Mouse (Mus musculus): ENCODE measurements around the gene Qpct. TPM values are rescaled to one million over a fixed set of nuclear protein-coding genes. Genes with fewer than 3 reads are reported as not detected.

Qpct gene
- total and polyA plus RNA-seq, 3 experiments, result not detected

GRCm38 (mm10) chr17:79095624-79096023, 43.9 kb downstream of the Qpct start:
- DNase-seq (ENCODE audit: low read depth, low spot score), result peak; percentile 30
- Histone ChIP-seq H3K9me3 (replicated peaks; ENCODE audit: insufficient read depth, low read length) (no peaks in the 10 kb centered on the region), H3K4me1 (ENCODE audit: control insufficient read depth in 1 of 2, insufficient read depth in 2 of 2, low read length in 2 of 2) (no peaks in the 10 kb centered on the region), H3K79me2 (ENCODE audit: control insufficient read depth, insufficient read depth, low read length, poor library complexity) (no peaks in the 10 kb centered on the region), H3K9ac (ENCODE audit: control insufficient read depth, low read depth, low read length, poor library complexity, severe bottlenecking) (no peak overlapping the region), H3K36me3 (ENCODE audit: control insufficient read depth in 1 of 2, insufficient read depth in 2 of 2, low read length in 2 of 2) (no peaks in the 10 kb centered on the region), H3K4me3 (ENCODE audit: control insufficient read depth in 1 of 2, insufficient read depth in 1 of 2, low read depth in 2 of 2, low read length in 2 of 2) (0 out of 4 replicates have a peak overlapping the region, but pooled peaks of 1 of the 2 experiments have one; percentile 29), H3K27ac (ENCODE audit: control insufficient read depth, low read depth, low read length) (no peak overlapping the region), H3K27me3 (ENCODE audit: control insufficient read depth in 1 of 2, insufficient read depth in 2 of 2, low read length in 2 of 2) (no peaks in the 10 kb centered on the region)
- TF ChIP-seq KAT2A (conservative IDR thresholded peaks at IDR 0.05; ENCODE audit: low read depth, low read length) (no peak), POLR2AphosphoS2 (IDR thresholded peaks at IDR 0.05; ENCODE audit: low read length) (no peak)

GRCm38 (mm10) chr17:79099866-79100265, 48.2 kb downstream of the Qpct start:
- no peak overlapping the region for H3K9ac ChIP-seq (ENCODE audit: control insufficient read depth, low read depth, low read length, poor library complexity, severe bottlenecking)
- H3K9me3 ChIP-seq (replicated peaks; ENCODE audit: insufficient read depth, low read length), result no peaks in the 10 kb centered on the region
- no peaks in the 10 kb centered on the region for H3K36me3 ChIP-seq (ENCODE audit: control insufficient read depth in 1 of 2, insufficient read depth in 2 of 2, low read length in 2 of 2)
- H3K27ac ChIP-seq (ENCODE audit: control insufficient read depth, low read depth, low read length), result no peak overlapping the region
- no peaks in the 10 kb centered on the region for H3K27me3 ChIP-seq (ENCODE audit: control insufficient read depth in 1 of 2, insufficient read depth in 2 of 2, low read length in 2 of 2)
- H3K4me1 ChIP-seq (ENCODE audit: control insufficient read depth in 1 of 2, insufficient read depth in 2 of 2, low read length in 2 of 2), result no peaks in the 10 kb centered on the region
- TF ChIP-seq MEF2A (IDR thresholded peaks at IDR 0.05; ENCODE audit: extremely low read depth, insufficient replicate concordance, low read depth, low read length, poor library complexity, severe bottlenecking) (no peak), CHD2 (IDR thresholded peaks at IDR 0.05; ENCODE audit: low read length) (no peak), NRF1 (IDR thresholded peaks at IDR 0.05; ENCODE audit: insufficient read depth, low read depth, low read length, poor library complexity, severe bottlenecking) (no peak), MXI1 (IDR thresholded peaks at IDR 0.05; ENCODE audit: low read depth, low read length) (no peak), ZKSCAN1 (IDR thresholded peaks at IDR 0.05; ENCODE audit: low read depth, low read length) (no peak), POLR2AphosphoS2 (IDR thresholded peaks at IDR 0.05; ENCODE audit: low read length) (no peak), EP300 (IDR thresholded peaks at IDR 0.05; ENCODE audit: low read depth in 1 of 2, low read length in 2 of 2) (no peak), MYC (IDR thresholded peaks at IDR 0.05; ENCODE audit: low read depth, low read length) (no peak), MAFK (IDR thresholded peaks at IDR 0.05; ENCODE audit: borderline replicate concordance, low read depth, low read length) (no peak), CHD1 (IDR thresholded peaks at IDR 0.05; ENCODE audit: low read depth, low read length) (no peak), ZC3H11A (IDR thresholded peaks at IDR 0.05; ENCODE audit: low read depth, low read length) (no peak), CTCF (IDR thresholded peaks at IDR 0.05 in 2 of 3, conservative IDR thresholded peaks at IDR 0.05 in 1 of 3; ENCODE audit: control insufficient read depth in 1 of 3, insufficient read depth in 1 of 3, low read depth in 2 of 3, low read length in 3 of 3, poor library complexity in 1 of 3, severe bottlenecking in 1 of 3) (no peak)
- no peak overlapping the region for H3K4me3 ChIP-seq (ENCODE audit: control insufficient read depth in 1 of 2, insufficient read depth in 1 of 2, low read depth in 2 of 2, low read length in 2 of 2)
- H3K79me2 ChIP-seq (ENCODE audit: control insufficient read depth, insufficient read depth, low read length, poor library complexity), result no peaks in the 10 kb centered on the region
- no peak for DNase-seq (ENCODE audit: low read depth, low spot score)

- H3K4me1 ChIP-seq (ENCODE audit: control insufficient read depth in 1 of 2, insufficient read depth in 2 of 2, low read length in 2 of 2), result no peaks in the 10 kb centered on the region
- H3K4me3 ChIP-seq (ENCODE audit: control insufficient read depth in 1 of 2, insufficient read depth in 1 of 2, low read depth in 2 of 2, low read length in 2 of 2), result no peak overlapping the region
- no peak for TF ChIP-seq ZC3H11A (IDR thresholded peaks at IDR 0.05; ENCODE audit: low read depth, low read length)
- TF ChIP-seq USF1 (IDR thresholded peaks at IDR 0.05; ENCODE audit: low read depth, low read length), result no peak
- no peak for TF ChIP-seq MEF2A (IDR thresholded peaks at IDR 0.05; ENCODE audit: extremely low read depth, insufficient replicate concordance, low read depth, low read length, poor library complexity, severe bottlenecking)
- no peak for TF ChIP-seq EP300 (IDR thresholded peaks at IDR 0.05; ENCODE audit: low read depth in 1 of 2, low read length in 2 of 2)
- TF ChIP-seq POLR2AphosphoS2 (IDR thresholded peaks at IDR 0.05; ENCODE audit: low read length), result no peak
- TF ChIP-seq TCF12 (IDR thresholded peaks at IDR 0.05; ENCODE audit: low read depth, low read length), result no peak
- TF ChIP-seq TAL1 (IDR thresholded peaks at IDR 0.05; ENCODE audit: low read length), result no peak
- TF ChIP-seq TBP (IDR thresholded peaks at IDR 0.05; ENCODE audit: low read depth, low read length), result no peak
- no peak for TF ChIP-seq E2F4 (IDR thresholded peaks at IDR 0.05; ENCODE audit: borderline replicate concordance, low read depth, low read length)
- TF ChIP-seq ETS1 (IDR thresholded peaks at IDR 0.05; ENCODE audit: low read depth, low read length), result no peak
- TF ChIP-seq ZNF384 (IDR thresholded peaks at IDR 0.05; ENCODE audit: low read depth, low read length), result no peak
- TF ChIP-seq KAT2A (conservative IDR thresholded peaks at IDR 0.05; ENCODE audit: low read depth, low read length), result no peak
- TF ChIP-seq GABPA (IDR thresholded peaks at IDR 0.05; ENCODE audit: low read depth, low read length), result no peak
- TF ChIP-seq RCOR1 (IDR thresholded peaks at IDR 0.05; ENCODE audit: low read depth, low read length), result no peak
- TF ChIP-seq ELF1 (IDR thresholded peaks at IDR 0.05; ENCODE audit: low read depth, low read length), result no peak
- no peak for TF ChIP-seq CHD2 (IDR thresholded peaks at IDR 0.05; ENCODE audit: low read length)
- no peak for TF ChIP-seq BHLHE40 (IDR thresholded peaks at IDR 0.05; ENCODE audit: borderline replicate concordance, low read depth, low read length)
- no peak for TF ChIP-seq CHD1 (IDR thresholded peaks at IDR 0.05; ENCODE audit: low read depth, low read length)
- no peak for TF ChIP-seq CTCF (IDR thresholded peaks at IDR 0.05 in 2 of 3, conservative IDR thresholded peaks at IDR 0.05 in 1 of 3; ENCODE audit: control insufficient read depth in 1 of 3, insufficient read depth in 1 of 3, low read depth in 2 of 3, low read length in 3 of 3, poor library complexity in 1 of 3, severe bottlenecking in 1 of 3)
These were observed 56.5 kb downstream of the Qpct start for GRCm38 (mm10) chr17:79108238-79108637.

More at GRCm38 (mm10) chr17:79108238-79108637, 56.5 kb downstream of the Qpct start:
- Histone ChIP-seq H3K9me3 (replicated peaks; ENCODE audit: insufficient read depth, low read length) (no peaks in the 10 kb centered on the region), H3K79me2 (ENCODE audit: control insufficient read depth, insufficient read depth, low read length, poor library complexity) (no peaks in the 10 kb centered on the region), H3K36me3 (ENCODE audit: control insufficient read depth in 1 of 2, insufficient read depth in 2 of 2, low read length in 2 of 2) (no peaks in the 10 kb centered on the region), H3K27ac (ENCODE audit: control insufficient read depth, low read depth, low read length) (no peak overlapping the region), H3K27me3 (ENCODE audit: control insufficient read depth in 1 of 2, insufficient read depth in 2 of 2, low read length in 2 of 2) (no peaks in the 10 kb centered on the region; a peak in 1 of 4 replicates), H3K9ac (ENCODE audit: control insufficient read depth, low read depth, low read length, poor library complexity, severe bottlenecking) (no peak overlapping the region)
- DNase-seq (ENCODE audit: low read depth, low spot score), result no peak
